Mouse (Mus musculus) ES-E14 (cell line): ENCODE measurements around the gene Mettl18. TPM values are rescaled to one million over a fixed set of nuclear protein-coding genes. Genes with fewer than 3 reads are reported as not detected.
"Not testable (repeated sequence)": the region's sequence is repeated elsewhere in the genome, so short reads cannot be mapped to it uniquely, and the experiment has no call there.

ENCODE experiments used
- DNase-seq: peaks from one replicate; pipeline ENCODE4 v3.0.0-alpha.2; 2013; ENCODE audit warnings: low read depth, low spot score
- H3K27ac ChIP-seq: 2 replicates; pipeline ENCODE4 v1.5.1; 2012; ENCODE audit warnings: low read depth, mild to moderate bottlenecking, low read length, moderate library complexity, mixed read lengths; ENCODE audit not compliant: poor library complexity, insufficient read depth, severe bottlenecking
- H3K36me3 ChIP-seq: 2 replicates; pipeline ENCODE4 v1.6.1; 2012; ENCODE audit warnings: mild to moderate bottlenecking, low read length, moderate library complexity, mixed read lengths; ENCODE audit not compliant: control insufficient read depth, poor library complexity, insufficient read depth, severe bottlenecking
- H3K4me1 ChIP-seq, 2 experiments: fragments of 150-350 bp in 1 of 2; sonication (generic) in 1 of 2; 2 replicates each; pipeline ENCODE4 v1.6.1; 2012; ENCODE audit warnings: low read length in 2 of 2, mild to moderate bottlenecking in 1 of 2, mixed read lengths in 1 of 2; ENCODE audit not compliant: control insufficient read depth in 2 of 2, insufficient read depth in 2 of 2, poor library complexity in 1 of 2
- H3K4me3 ChIP-seq, 2 experiments: fragments of 150-350 bp in 1 of 2; sonication (generic) in 1 of 2; 2 replicates each; pipeline ENCODE4 v1.5.1; 2012; ENCODE audit warnings: low read length in 2 of 2, low read depth in 1 of 2, mild to moderate bottlenecking in 1 of 2, mixed read lengths in 1 of 2; ENCODE audit not compliant: insufficient read depth in 1 of 2, poor library complexity in 1 of 2, severe bottlenecking in 1 of 2
- H3K9ac ChIP-seq: 2 replicates; pipeline ENCODE4 v1.6.1; 2012; ENCODE audit warnings: low read depth, mild to moderate bottlenecking, low read length, mixed read lengths; ENCODE audit not compliant: poor library complexity, insufficient read depth, severe bottlenecking
- H3K9me3 ChIP-seq: fragments of 150-350 bp; sonication (generic); 2 replicates; pipeline ENCODE4 v1.6.1; 2012; ENCODE audit warnings: low read depth, mild to moderate bottlenecking, low read length; ENCODE audit not compliant: control insufficient read depth, insufficient read depth
- CHD2 ChIP-seq: IDR thresholded peaks from 2 replicates; pipeline ENCODE4 v1.6.1; 2014; ENCODE audit warnings: mild to moderate bottlenecking, low read depth, low read length, inconsistent platforms
- HCFC1 ChIP-seq: IDR thresholded peaks from 2 replicates; pipeline ENCODE4 v1.6.1; 2012; ENCODE audit warnings: low read length, inconsistent platforms, borderline replicate concordance; ENCODE audit not compliant: insufficient read depth
- MAFK ChIP-seq: IDR thresholded peaks from 2 replicates; pipeline ENCODE4 v1.6.1; 2014; ENCODE audit warnings: mild to moderate bottlenecking, low read depth, low read length, inconsistent platforms; ENCODE audit not compliant: insufficient read depth
- ZC3H11A ChIP-seq: IDR thresholded peaks from 2 replicates; pipeline ENCODE4 v1.6.1; 2012; ENCODE audit warnings: low read depth, mild to moderate bottlenecking, inconsistent platforms, low read length, borderline replicate concordance
- ZNF384 ChIP-seq: IDR thresholded peaks from 2 replicates; pipeline ENCODE4 v1.6.1; 2012; ENCODE audit warnings: low read depth, low read length, inconsistent platforms
- in situ Hi-C, 2 experiments: fragments of 600-800 bp; cut with MboI; formaldehyde crosslinking; loops; one replicate each; pipeline ENCODE4 v1.15.1; 2025; ENCODE audit warnings: low sequenced_read_pairs in 2 of 2, inconsistent platforms in 1 of 2; ENCODE audit not compliant: unreplicated experiment in 2 of 2
- total RNA-seq: library from RNA; depleted of rRNA; stranded (reverse); fragments of 300-350 nt; gene quantifications from 2 replicates; pipeline ENCODE4 v1.2.3, GENCODE M21; 2012

The Mettl18 gene
- total RNA-seq, 1 experiment, result 9.1 TPM

GRCm38 (mm10) chr1:164018221-164018896, 23.7 kb downstream of the Mettl18 start:
- Histone ChIP-seq H3K9ac (no peak overlapping the region), H3K9me3 (no peaks in the 10 kb centered on the region), H3K4me1 (peaks cover 6 to 10% of the 10 kb centered on the region in 2 experiments; a peak in 2 of 4 replicates), H3K4me3 (0 out of 4 replicates have a peak overlapping the region, but pooled peaks of 1 of the 2 experiments have one; percentile 7), H3K27ac (no peak overlapping the region), H3K36me3 (no peaks in the 10 kb centered on the region)
- in situ Hi-C loops, result no loop called here
- no peak for DNase-seq
- TF ChIP-seq MAFK (no peak), CHD2 (no peak)

GRCm38 (mm10) chr1:164019789-164020188, 25.1 kb downstream of the Mettl18 start:
- TF ChIP-seq ZC3H11A (no peak), ZNF384 (no peak), HCFC1 (no peak), MAFK (no peak), CHD2 (0 out of 2 replicates have a peak, but pooled peaks have one; percentile 19)
- Histone ChIP-seq H3K9ac (no peak overlapping the region), H3K4me3 (peak overlapping the region in 1 of 2 experiments; percentile 12; a peak in 1 of 4 replicates), H3K4me1 (peaks cover 6 to 7% of the 10 kb centered on the region in 2 experiments; a peak in 2 of 4 replicates), H3K9me3 (no peaks in the 10 kb centered on the region), H3K36me3 (no peaks in the 10 kb centered on the region), H3K27ac (peak overlapping the region; percentile 40; the same call in 1 of the 2 replicates)
- in situ Hi-C loops, result no loop called here
- DNase-seq, result no peak

GRCm38 (mm10) chr1:164020746-164021145, 26.1 kb downstream of the Mettl18 start:
- H3K36me3 ChIP-seq, DNase-seq, H3K4me1 ChIP-seq, in situ Hi-C loops, H3K9me3 ChIP-seq, H3K9ac ChIP-seq: not testable (repeated sequence)
- Histone ChIP-seq H3K27ac (peak overlapping the region; percentile 60; the same call in 1 of the 2 replicates), H3K4me3 (peak overlapping the region; percentile 18 to 27; a peak in 2 of 4 replicates)

- H3K27ac ChIP-seq, in situ Hi-C loops, H3K36me3 ChIP-seq, DNase-seq, H3K9ac ChIP-seq, H3K4me3 ChIP-seq, H3K4me1 ChIP-seq, H3K9me3 ChIP-seq: not testable (repeated sequence)
These were observed 27.4 kb downstream of the Mettl18 start for GRCm38 (mm10) chr1:164022106-164022505.

- Histone ChIP-seq H3K36me3 (no peaks in the 10 kb centered on the region), H3K27ac (no peak overlapping the region), H3K4me3 (no peak overlapping the region), H3K9me3 (no peaks in the 10 kb centered on the region), H3K4me1 (peaks cover 0 to 3% of the 10 kb centered on the region in 2 experiments; a peak in 1 of 4 replicates), H3K9ac (no peak overlapping the region)
- no peak for DNase-seq
- no peak for TF ChIP-seq ZNF384
- no peak for TF ChIP-seq MAFK
- no peak for TF ChIP-seq CHD2
- no peak for TF ChIP-seq ZC3H11A
- TF ChIP-seq HCFC1, result no peak
- in situ Hi-C loops, result no loop called here
These were observed 31.0 kb downstream of the Mettl18 start for GRCm38 (mm10) chr1:164025685-164026084.
